Mouse (Mus musculus) myocyte (in vitro differentiated cells): ENCODE results near the gene Hsf5. TPM values are rescaled to one million over a fixed set of nuclear protein-coding genes. Genes with fewer than 3 reads are reported as not detected.

Experiments
- H3K27me3 ChIP-seq: one replicate; pipeline ENCODE4 v1.6.1; 2011; ENCODE audit not compliant: control insufficient read depth, insufficient read depth, insufficient read length
- H3K36me3 ChIP-seq: one replicate; pipeline ENCODE4 v1.6.1; 2011; ENCODE audit not compliant: control insufficient read depth, insufficient read depth
- H3K4me2 ChIP-seq: one replicate; pipeline ENCODE4 v1.6.1; 2011; ENCODE audit warnings: low read depth, control low read depth
- H3K4me3 ChIP-seq: one replicate; pipeline ENCODE4 v1.5.1; 2011; ENCODE audit warnings: mild to moderate bottlenecking, control low read depth, moderate library complexity
- H3K79me2 ChIP-seq: one replicate; pipeline ENCODE4 v1.6.1; 2011; ENCODE audit not compliant: control insufficient read depth, insufficient read depth
- H3ac ChIP-seq: one replicate; pipeline ENCODE4 v1.6.1; 2011; ENCODE audit not compliant: control insufficient read depth, insufficient read length
- CEBPB ChIP-seq: IDR thresholded peaks from 2 replicates; pipeline ENCODE4 v1.6.1; 2011; ENCODE audit warnings: mild to moderate bottlenecking, moderate library complexity; ENCODE audit not compliant: poor library complexity, insufficient read depth, severe bottlenecking
- E2F4 ChIP-seq: IDR thresholded peaks from one replicate; pipeline ENCODE4 v1.6.1; 2011; ENCODE audit warnings: mild to moderate bottlenecking, control low read depth, moderate library complexity; ENCODE audit not compliant: insufficient read depth
- MAX ChIP-seq: IDR thresholded peaks from one replicate; pipeline ENCODE4 v1.6.1; 2011; ENCODE audit warnings: low read depth, mild to moderate bottlenecking, control low read depth
- MYOD1 ChIP-seq, 3 experiments: IDR thresholded peaks; one replicate each; pipeline ENCODE4 v1.6.1; 2011; ENCODE audit warnings: control low read depth in 2 of 3, low read depth in 2 of 3, mild to moderate bottlenecking in 2 of 3, moderate library complexity in 1 of 3; ENCODE audit not compliant: insufficient read length in 2 of 3, control insufficient read depth in 1 of 3
- MYOG ChIP-seq, 3 experiments: IDR thresholded peaks; one replicate each; pipeline ENCODE4 v1.6.1; 2011; ENCODE audit warnings: control low read depth in 2 of 3, low read depth in 2 of 3, mild to moderate bottlenecking in 2 of 3; ENCODE audit not compliant: insufficient read length in 2 of 3, control insufficient read depth in 1 of 3, insufficient read depth in 1 of 3
- POLR2A ChIP-seq: IDR thresholded peaks from one replicate; pipeline ENCODE4 v1.6.1; 2011; ENCODE audit warnings: low read depth, mild to moderate bottlenecking, control low read depth, moderate library complexity; ENCODE audit not compliant: insufficient read length
- POLR2AphosphoS2 ChIP-seq: IDR thresholded peaks from one replicate; pipeline ENCODE4 v1.6.1; 2011; ENCODE audit warnings: low read depth, control low read depth; ENCODE audit not compliant: insufficient read length
- REST ChIP-seq: IDR thresholded peaks from one replicate; pipeline ENCODE4 v1.6.1; 2011; ENCODE audit warnings: mild to moderate bottlenecking, control low read depth, moderate library complexity; ENCODE audit not compliant: insufficient read depth, insufficient read length
- SRF ChIP-seq: IDR thresholded peaks from one replicate; pipeline ENCODE4 v1.6.1; 2011; ENCODE audit warnings: low read depth; ENCODE audit not compliant: control insufficient read depth, insufficient read length
- TCF12 ChIP-seq: IDR thresholded peaks from one replicate; pipeline ENCODE4 v1.6.1; 2011; ENCODE audit warnings: mild to moderate bottlenecking, control low read depth; ENCODE audit not compliant: poor library complexity, insufficient read depth, severe bottlenecking
- TCF3 ChIP-seq: IDR thresholded peaks from one replicate; pipeline ENCODE4 v1.6.1; 2011; ENCODE audit warnings: low read depth, control low read depth; ENCODE audit not compliant: insufficient read length
- USF1 ChIP-seq: IDR thresholded peaks from one replicate; pipeline ENCODE4 v1.6.1; 2011; ENCODE audit warnings: low read depth, mild to moderate bottlenecking, control low read depth, moderate library complexity
- polyA plus RNA-seq: library from polyadenylated mRNA; unstranded; fragments of >200 nt; fragmentation: generic; extraction: Trizol; gene quantifications from one replicate; pipeline ENCODE4 v1.2.1, GENCODE M21; 2012; ENCODE audit warnings: missing spikeins

Gene Hsf5
- polyA plus RNA-seq, 1 experiment = not detected

- Histone ChIP-seq H3ac (no peak overlapping the region), H3K27me3 (peaks cover 38% of the 10 kb centered on the region), H3K4me3 (no peak overlapping the region), H3K36me3 (no peaks in the 10 kb centered on the region), H3K4me2 (no peak overlapping the region), H3K79me2 (no peaks in the 10 kb centered on the region)
- TF ChIP-seq MYOG (IDR thresholded peaks at IDR 0.05; ENCODE audit: control insufficient read depth in 1 of 3, insufficient read depth in 1 of 3, insufficient read length in 2 of 3, low read depth in 2 of 3) = no peak
- TF ChIP-seq MYOD1 (IDR thresholded peaks at IDR 0.05; ENCODE audit: control insufficient read depth in 1 of 3, insufficient read length in 2 of 3, low read depth in 2 of 3) = no peak
- TF ChIP-seq POLR2A = no peak
Observed at GRCm38 (mm10) chr11:87664521-87664920, 47.6 kb downstream of the Hsf5 start.

GRCm38 (mm10) chr11:87665224-87665623 lies 48.3 kb downstream of the Hsf5 start:
- H3K4me2 ChIP-seq = no peak overlapping the region
- H3K27me3 ChIP-seq = peaks cover 38% of the 10 kb centered on the region
- no peak overlapping the region for H3ac ChIP-seq
- no peak overlapping the region for H3K4me3 ChIP-seq
- TF ChIP-seq MYOD1 (IDR thresholded peaks at IDR 0.05; ENCODE audit: control insufficient read depth in 1 of 3, insufficient read length in 2 of 3, low read depth in 2 of 3) (no peak), POLR2A (no peak), REST (no peak), TCF3 (no peak), USF1 (no peak), MAX (no peak), SRF (no peak), POLR2AphosphoS2 (no peak), E2F4 (no peak), MYOG (IDR thresholded peaks at IDR 0.05; ENCODE audit: control insufficient read depth in 1 of 3, insufficient read depth in 1 of 3, insufficient read length in 2 of 3, low read depth in 2 of 3) (no peak), CEBPB (no peak)
- H3K36me3 ChIP-seq = no peaks in the 10 kb centered on the region
- H3K79me2 ChIP-seq = no peaks in the 10 kb centered on the region

- no peak for TF ChIP-seq REST
- TF ChIP-seq MYOD1 (IDR thresholded peaks at IDR 0.05; ENCODE audit: control insufficient read depth in 1 of 3, insufficient read length in 2 of 3, low read depth in 2 of 3) = no peak
- TF ChIP-seq MAX = no peak
- no peak for TF ChIP-seq CEBPB
- no peak for TF ChIP-seq TCF12
- no peak for TF ChIP-seq TCF3
- H3K4me3 ChIP-seq = no peak overlapping the region
- no peak overlapping the region for H3ac ChIP-seq
- H3K79me2 ChIP-seq = no peaks in the 10 kb centered on the region
- H3K4me2 ChIP-seq = no peak overlapping the region
- peaks cover 38% of the 10 kb centered on the region for H3K27me3 ChIP-seq
- H3K36me3 ChIP-seq = no peaks in the 10 kb centered on the region
Observed at GRCm38 (mm10) chr11:87665658-87666057, 48.7 kb downstream of the Hsf5 start.

GRCm38 (mm10) chr11:87666256-87667035 lies 49.5 kb downstream of the Hsf5 start:
- peaks cover 43% of the 10 kb centered on the region for H3K27me3 ChIP-seq
- no peak overlapping the region for H3ac ChIP-seq
- no peaks in the 10 kb centered on the region for H3K79me2 ChIP-seq
- H3K4me3 ChIP-seq = no peak overlapping the region
- H3K4me2 ChIP-seq = no peak overlapping the region
- no peaks in the 10 kb centered on the region for H3K36me3 ChIP-seq
- no peak for TF ChIP-seq REST
- no peak for TF ChIP-seq USF1
- no peak for TF ChIP-seq MYOD1 (IDR thresholded peaks at IDR 0.05; ENCODE audit: control insufficient read depth in 1 of 3, insufficient read length in 2 of 3, low read depth in 2 of 3)
- no peak for TF ChIP-seq TCF12
- TF ChIP-seq SRF = no peak

GRCm38 (mm10) chr11:87667107-87668090 lies 50.4 kb downstream of the Hsf5 start:
- Histone ChIP-seq H3K79me2 (no peaks in the 10 kb centered on the region), H3ac (no peak overlapping the region), H3K4me2 (no peak overlapping the region), H3K36me3 (no peaks in the 10 kb centered on the region), H3K27me3 (peaks cover 46% of the 10 kb centered on the region), H3K4me3 (no peak overlapping the region)
- no peak for TF ChIP-seq TCF3
- no peak for TF ChIP-seq MYOD1 (IDR thresholded peaks at IDR 0.05; ENCODE audit: control insufficient read depth in 1 of 3, insufficient read length in 2 of 3, low read depth in 2 of 3)
- TF ChIP-seq TCF12 = no peak
- TF ChIP-seq MAX = no peak
- TF ChIP-seq E2F4 = no peak
- TF ChIP-seq POLR2AphosphoS2 = no peak
